Mouse (Mus musculus): ENCODE results near the gene Rims4. TPM values are rescaled to one million over a fixed set of nuclear protein-coding genes. Genes with fewer than 3 reads are reported as not detected.

Gene Rims4
- polyA plus RNA-seq, 1 experiment from 2014 or later, result 0.15 TPM

DNA sequence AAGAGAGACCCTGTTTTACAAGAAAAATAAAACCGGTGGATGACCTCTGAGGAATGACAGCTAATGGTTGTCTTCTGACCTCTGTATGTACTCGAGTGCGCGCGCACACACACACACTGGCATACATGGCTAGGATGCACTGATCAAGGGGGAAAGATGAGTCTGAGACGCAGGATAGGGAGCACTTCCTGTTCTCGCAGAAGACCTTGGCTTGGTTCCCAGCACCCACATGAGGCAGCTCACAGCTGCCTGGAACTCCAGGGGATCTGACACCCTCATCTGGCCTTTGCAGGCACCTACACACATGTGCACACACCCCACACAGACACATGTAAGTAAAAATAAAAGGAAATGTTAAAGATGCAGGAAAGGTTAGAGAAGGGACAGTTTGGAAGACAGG is 21.5 kb downstream of the Rims4 start:
- Histone ChIP-seq H3K27me3 (ENCODE audit: control insufficient read depth, insufficient read depth, low read length) (no peaks in the 10 kb centered on the region), H3K4me2 (ENCODE audit: low read length) (no peak overlapping the region), H3K9me3 (ENCODE audit: control insufficient read depth, low read length) (no peaks in the 10 kb centered on the region), H3K4me1 (ENCODE audit: control insufficient read depth in 2 of 2, insufficient read depth in 2 of 2, low read length in 2 of 2) (peaks cover 9% of the 10 kb centered on the region in 2 experiments; a peak in 3 of 4 replicates), H3K4me3 (ENCODE audit: control insufficient read depth in 1 of 2, insufficient read depth in 1 of 2, low read depth in 1 of 2, low read length in 2 of 2) (no peak overlapping the region), H3K36me3 (ENCODE audit: control insufficient read depth, insufficient read depth, low read length) (no peaks in the 10 kb centered on the region), H3K27ac (replicated peaks in 1 of 2; ENCODE audit: control insufficient read depth in 1 of 2, insufficient read depth in 1 of 2, low read depth in 2 of 2, low read length in 2 of 2) (no peak overlapping the region), H3K9ac (ENCODE audit: low read length) (no peak overlapping the region)
- no peak for ATAC-seq (ENCODE audit: insufficient number of reproducible peaks, insufficient read depth, low FRiP score, low read depth)
- WGBS, result 86% methylated on average over 7 of the region's 7 CpGs

DNA sequence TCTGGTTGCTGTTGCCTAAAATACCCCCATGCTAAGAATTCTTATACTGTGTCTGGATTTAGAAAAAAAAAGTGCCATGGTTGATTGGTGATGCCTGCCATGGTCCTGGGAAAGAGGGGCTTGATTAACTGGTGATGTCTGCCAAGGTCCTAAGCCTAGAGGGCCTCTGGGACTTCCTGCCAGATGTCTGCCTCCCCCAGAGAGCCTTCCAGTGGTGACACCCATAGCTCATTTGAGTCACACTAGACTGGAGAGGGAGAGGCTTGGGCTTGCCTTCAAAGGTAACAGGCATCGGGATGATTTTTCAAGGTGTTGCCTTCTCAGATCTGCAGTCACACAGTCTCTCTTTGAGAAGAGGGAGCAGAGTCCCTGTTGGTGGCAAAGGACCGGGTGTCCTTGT is 23.3 kb downstream of the Rims4 start:
- no peak for ATAC-seq (ENCODE audit: insufficient number of reproducible peaks, insufficient read depth, low FRiP score, low read depth)
- Histone ChIP-seq H3K27me3 (ENCODE audit: control insufficient read depth, insufficient read depth, low read length) (no peaks in the 10 kb centered on the region), H3K4me2 (ENCODE audit: low read length) (no peak overlapping the region), H3K36me3 (ENCODE audit: control insufficient read depth, insufficient read depth, low read length) (no peaks in the 10 kb centered on the region), H3K27ac (replicated peaks in 1 of 2; ENCODE audit: control insufficient read depth in 1 of 2, insufficient read depth in 1 of 2, low read depth in 2 of 2, low read length in 2 of 2) (no peak overlapping the region), H3K9ac (ENCODE audit: low read length) (no peak overlapping the region), H3K4me3 (ENCODE audit: control insufficient read depth in 1 of 2, insufficient read depth in 1 of 2, low read depth in 1 of 2, low read length in 2 of 2) (no peak overlapping the region), H3K9me3 (ENCODE audit: control insufficient read depth, low read length) (no peaks in the 10 kb centered on the region), H3K4me1 (ENCODE audit: control insufficient read depth in 2 of 2, insufficient read depth in 2 of 2, low read length in 2 of 2) (peaks cover 6% of the 10 kb centered on the region in 2 experiments; a peak in 3 of 4 replicates)
- 63% methylated on average over 2 of the region's 2 CpGs for WGBS

DNA sequence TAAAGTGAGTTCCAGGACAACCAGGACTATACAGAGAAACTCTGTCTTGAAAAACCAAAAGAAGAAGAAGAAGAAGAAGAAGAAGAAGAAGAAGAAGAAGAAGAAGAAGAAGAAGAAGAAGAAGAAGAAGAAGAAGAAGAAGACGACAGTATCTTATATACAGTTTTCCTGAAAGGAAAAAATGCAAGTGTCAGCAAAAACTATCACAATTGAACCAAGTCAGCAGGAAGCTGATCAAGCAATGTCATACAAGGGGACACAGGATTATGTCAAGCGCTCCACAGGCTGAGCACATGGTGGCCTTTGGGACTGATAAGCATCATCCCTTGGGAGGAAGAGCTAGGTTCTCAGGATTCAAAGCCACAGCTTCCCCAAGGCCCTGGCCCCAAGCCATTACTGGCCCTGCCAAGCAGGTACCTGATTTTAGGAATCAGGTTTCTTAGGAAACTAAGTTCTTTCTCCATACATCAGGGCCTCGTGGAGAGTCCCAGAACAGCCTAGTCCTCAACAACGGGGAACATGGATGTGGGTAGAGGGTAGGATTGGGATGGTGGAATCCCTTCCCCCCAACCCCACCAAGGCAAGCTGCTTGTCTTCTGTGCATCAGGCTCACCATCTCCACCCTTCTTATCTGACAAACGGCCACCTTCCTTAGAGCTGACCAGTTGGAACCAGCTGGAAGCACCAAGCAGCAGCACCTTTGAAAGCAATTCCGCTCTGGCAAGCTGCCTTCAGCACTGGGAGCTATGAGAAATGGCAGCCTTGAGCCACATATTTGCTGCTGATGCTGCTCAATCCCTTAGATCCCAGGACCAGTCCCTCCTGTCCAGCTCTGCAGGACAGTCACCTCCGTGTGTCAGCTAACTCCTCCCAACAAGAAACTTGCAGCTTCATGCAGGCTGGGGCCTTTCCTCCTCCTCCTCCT is 24.8 kb downstream of the Rims4 start:
- no peaks in the 10 kb centered on the region for H3K9me3 ChIP-seq (ENCODE audit: control insufficient read depth, low read length)
- no peak overlapping the region for H3K9ac ChIP-seq (ENCODE audit: low read length)
- no peak overlapping the region for H3K27ac ChIP-seq (replicated peaks in 1 of 2; ENCODE audit: control insufficient read depth in 1 of 2, insufficient read depth in 1 of 2, low read depth in 2 of 2, low read length in 2 of 2)
- ATAC-seq (ENCODE audit: insufficient number of reproducible peaks, insufficient read depth, low FRiP score, low read depth), result no peak
- H3K4me3 ChIP-seq (ENCODE audit: control insufficient read depth in 1 of 2, insufficient read depth in 1 of 2, low read depth in 1 of 2, low read length in 2 of 2), result no peak overlapping the region
- H3K4me2 ChIP-seq (ENCODE audit: low read length), result no peak overlapping the region
- 57% methylated on average over 7 of the region's 7 CpGs for WGBS
- H3K27me3 ChIP-seq (ENCODE audit: control insufficient read depth, insufficient read depth, low read length), result no peaks in the 10 kb centered on the region
- no peaks in the 10 kb centered on the region for H3K4me1 ChIP-seq (ENCODE audit: control insufficient read depth in 2 of 2, insufficient read depth in 2 of 2, low read length in 2 of 2)
- no peaks in the 10 kb centered on the region for H3K36me3 ChIP-seq (ENCODE audit: control insufficient read depth, insufficient read depth, low read length)

DNA sequence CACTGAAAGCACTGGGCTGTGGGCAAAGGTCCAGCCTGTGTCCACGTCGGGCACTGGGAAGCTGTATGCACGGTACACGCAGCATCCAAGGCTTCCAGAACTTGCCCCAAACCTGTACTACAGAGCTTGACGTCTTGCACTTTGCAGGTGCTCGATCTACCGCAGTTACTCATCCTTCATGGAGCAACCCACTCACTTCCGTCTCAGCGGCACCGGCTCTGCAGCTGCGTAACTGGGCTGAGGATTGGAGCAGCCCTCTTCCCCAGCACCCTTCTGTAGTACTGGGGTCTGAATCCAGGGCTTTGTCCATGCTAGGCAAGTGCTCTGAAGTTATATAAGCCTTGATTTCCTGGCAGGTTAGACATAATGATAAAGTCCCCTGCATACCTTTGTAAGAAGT is 27.2 kb downstream of the Rims4 start:
- WGBS, result 84% methylated on average over 11 of the region's 11 CpGs
- H3K4me2 ChIP-seq (ENCODE audit: low read length), result no peak overlapping the region
- H3K4me1 ChIP-seq (ENCODE audit: control insufficient read depth in 2 of 2, insufficient read depth in 2 of 2, low read length in 2 of 2), result no peaks in the 10 kb centered on the region
- H3K36me3 ChIP-seq (ENCODE audit: control insufficient read depth, insufficient read depth, low read length), result no peaks in the 10 kb centered on the region
- H3K9ac ChIP-seq (ENCODE audit: low read length), result no peak overlapping the region
- no peak overlapping the region for H3K4me3 ChIP-seq (ENCODE audit: control insufficient read depth in 1 of 2, insufficient read depth in 1 of 2, low read depth in 1 of 2, low read length in 2 of 2)
- H3K27me3 ChIP-seq (ENCODE audit: control insufficient read depth, insufficient read depth, low read length), result no peaks in the 10 kb centered on the region
- no peak for ATAC-seq (ENCODE audit: insufficient number of reproducible peaks, insufficient read depth, low FRiP score, low read depth)
- no peaks in the 10 kb centered on the region for H3K9me3 ChIP-seq (ENCODE audit: control insufficient read depth, low read length)
- no peak overlapping the region for H3K27ac ChIP-seq (replicated peaks in 1 of 2; ENCODE audit: control insufficient read depth in 1 of 2, insufficient read depth in 1 of 2, low read depth in 2 of 2, low read length in 2 of 2)

DNA sequence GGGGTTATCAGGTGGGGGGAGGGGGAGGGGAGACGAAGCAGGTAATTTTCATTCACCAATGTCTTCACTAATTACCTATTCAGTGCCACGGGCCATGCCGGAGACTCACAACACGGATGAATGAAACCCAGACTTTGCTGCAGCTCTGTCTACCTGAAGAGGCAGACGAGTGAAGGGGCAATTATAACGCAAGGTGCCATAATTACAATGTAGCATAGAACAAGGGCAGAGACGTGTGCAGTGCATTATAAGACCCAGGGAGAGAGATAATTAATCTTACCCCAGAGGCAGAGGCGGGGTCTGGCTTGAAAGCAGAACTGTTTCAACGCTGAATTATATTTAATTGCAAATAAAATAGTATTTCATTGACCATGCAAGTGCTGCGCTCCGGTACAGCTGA is 27.9 kb downstream of the Rims4 start:
- Histone ChIP-seq H3K4me3 (ENCODE audit: control insufficient read depth in 1 of 2, insufficient read depth in 1 of 2, low read depth in 1 of 2, low read length in 2 of 2) (no peak overlapping the region), H3K4me1 (ENCODE audit: control insufficient read depth in 2 of 2, insufficient read depth in 2 of 2, low read length in 2 of 2) (no peaks in the 10 kb centered on the region), H3K27me3 (ENCODE audit: control insufficient read depth, insufficient read depth, low read length) (no peaks in the 10 kb centered on the region), H3K36me3 (ENCODE audit: control insufficient read depth, insufficient read depth, low read length) (no peaks in the 10 kb centered on the region), H3K9ac (ENCODE audit: low read length) (no peak overlapping the region), H3K4me2 (ENCODE audit: low read length) (no peak overlapping the region), H3K27ac (replicated peaks in 1 of 2; ENCODE audit: control insufficient read depth in 1 of 2, insufficient read depth in 1 of 2, low read depth in 2 of 2, low read length in 2 of 2) (no peak overlapping the region), H3K9me3 (ENCODE audit: control insufficient read depth, low read length) (no peaks in the 10 kb centered on the region)
- ATAC-seq (ENCODE audit: insufficient number of reproducible peaks, insufficient read depth, low FRiP score, low read depth), result no peak
- WGBS, result 74% methylated on average over 11 of the region's 11 CpGs

DNA sequence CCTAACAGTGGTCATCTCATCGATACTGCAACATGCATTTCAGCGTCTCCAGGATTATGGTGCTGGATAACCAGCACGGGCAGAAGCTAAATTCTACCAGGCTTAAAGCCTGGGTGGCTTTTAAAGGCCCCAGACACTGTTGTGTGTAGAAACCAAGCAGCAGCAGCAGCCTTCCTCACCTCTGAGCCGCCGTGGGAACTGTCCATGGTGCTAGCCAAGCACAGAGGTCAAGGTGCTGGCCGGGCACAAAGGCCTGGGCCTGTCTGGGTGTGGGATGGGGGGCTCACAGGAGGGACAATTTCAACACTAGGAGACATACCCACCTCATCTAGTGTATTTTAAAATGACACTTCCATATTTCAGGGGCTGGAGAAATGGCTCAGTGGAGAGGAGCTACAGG is 29.1 kb downstream of the Rims4 start:
- Histone ChIP-seq H3K4me3 (ENCODE audit: control insufficient read depth in 1 of 2, insufficient read depth in 1 of 2, low read depth in 1 of 2, low read length in 2 of 2) (no peak overlapping the region), H3K27ac (replicated peaks in 1 of 2; ENCODE audit: control insufficient read depth in 1 of 2, insufficient read depth in 1 of 2, low read depth in 2 of 2, low read length in 2 of 2) (no peak overlapping the region), H3K9me3 (ENCODE audit: control insufficient read depth, low read length) (no peaks in the 10 kb centered on the region), H3K36me3 (ENCODE audit: control insufficient read depth, insufficient read depth, low read length) (no peaks in the 10 kb centered on the region), H3K4me1 (ENCODE audit: control insufficient read depth in 2 of 2, insufficient read depth in 2 of 2, low read length in 2 of 2) (no peaks in the 10 kb centered on the region), H3K27me3 (ENCODE audit: control insufficient read depth, insufficient read depth, low read length) (no peaks in the 10 kb centered on the region), H3K4me2 (ENCODE audit: low read length) (no peak overlapping the region), H3K9ac (ENCODE audit: low read length) (no peak overlapping the region)
- no peak for ATAC-seq (ENCODE audit: insufficient number of reproducible peaks, insufficient read depth, low FRiP score, low read depth)
- 30% methylated on average over 6 of the region's 6 CpGs for WGBS

DNA sequence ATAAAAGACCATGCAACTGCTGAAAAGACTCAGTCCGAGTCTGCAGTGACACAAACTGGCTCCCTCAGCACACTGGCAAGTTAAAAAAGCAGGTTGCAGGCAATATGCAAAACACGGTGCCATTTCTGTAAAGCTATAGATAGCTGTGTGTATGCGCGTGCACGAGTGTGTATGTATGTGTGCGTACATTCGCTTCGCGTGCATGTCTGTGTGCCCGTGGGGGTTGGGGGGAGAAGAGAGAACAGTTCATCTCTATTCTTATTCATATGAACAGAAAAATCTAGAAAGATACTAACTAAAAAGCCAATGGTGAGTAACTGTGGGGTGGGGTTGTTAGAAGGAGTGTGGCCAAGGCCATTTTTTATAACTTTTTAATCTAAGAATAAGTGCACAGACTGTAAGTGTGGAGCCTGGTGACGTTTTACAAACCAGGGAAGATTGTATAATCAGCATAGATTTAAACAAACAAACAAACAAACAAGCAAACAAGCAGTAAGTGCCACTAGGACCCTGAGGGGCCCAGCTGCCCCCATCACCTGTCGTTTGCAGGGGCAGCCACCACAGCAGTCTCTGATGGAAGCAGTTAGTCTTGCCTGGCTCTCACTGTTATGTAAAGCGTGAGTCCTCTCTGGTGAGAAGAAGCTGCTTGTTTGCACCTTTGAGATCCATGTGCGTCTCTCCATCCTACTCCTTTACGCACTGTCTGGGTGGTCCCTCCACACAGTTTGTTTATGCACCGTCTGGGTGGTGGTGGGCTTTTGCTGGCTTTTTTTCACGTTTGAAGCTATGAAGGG is 35.4 kb downstream of the Rims4 start:
- Histone ChIP-seq H3K36me3 (ENCODE audit: control insufficient read depth, insufficient read depth, low read length) (no peaks in the 10 kb centered on the region), H3K27me3 (ENCODE audit: control insufficient read depth, insufficient read depth, low read length) (peaks cover 25% of the 10 kb centered on the region), H3K9ac (ENCODE audit: low read length) (no peak overlapping the region), H3K9me3 (ENCODE audit: control insufficient read depth, low read length) (no peaks in the 10 kb centered on the region), H3K4me2 (ENCODE audit: low read length) (no peak overlapping the region), H3K4me1 (ENCODE audit: control insufficient read depth in 2 of 2, insufficient read depth in 2 of 2, low read length in 2 of 2) (no peaks in the 10 kb centered on the region; a peak in 1 of 4 replicates), H3K4me3 (ENCODE audit: control insufficient read depth in 1 of 2, insufficient read depth in 1 of 2, low read depth in 1 of 2, low read length in 2 of 2) (no peak overlapping the region), H3K27ac (replicated peaks in 1 of 2; ENCODE audit: control insufficient read depth in 1 of 2, insufficient read depth in 1 of 2, low read depth in 2 of 2, low read length in 2 of 2) (no peak overlapping the region)
- 64% methylated on average over 17 of the region's 17 CpGs for WGBS
- ATAC-seq (ENCODE audit: insufficient number of reproducible peaks, insufficient read depth, low FRiP score, low read depth), result no peak

Data from heart, embryonic 14.5 days (tissue).